Mouse (Mus musculus) regulatory T cell (primary cell): Measurements from ENCODE around the gene 9130230L23Rik.
"Not testable (repeated sequence)": the region's sequence is repeated elsewhere in the genome, so short reads cannot be mapped to it uniquely, and the experiment has no call there.

Experiments used
- in situ Hi-C: fragments of 300-600 bp; cut with MboI, MseI; formaldehyde crosslinking; loops from one replicate; pipeline ENCODE4 v1.15.1; 2025; ENCODE audit warnings: high pct_unique_total_duplicates

9130230L23Rik gene

GRCm38 (mm10) chr5:66008245-66008967, 4.3 kb upstream of the 9130230L23Rik start:
- in situ Hi-C loops: loop anchor here (25.0 kb wide), 1 partner anchor 604 kb away; the partner anchor contains the start of gene Apbb2

DNA sequence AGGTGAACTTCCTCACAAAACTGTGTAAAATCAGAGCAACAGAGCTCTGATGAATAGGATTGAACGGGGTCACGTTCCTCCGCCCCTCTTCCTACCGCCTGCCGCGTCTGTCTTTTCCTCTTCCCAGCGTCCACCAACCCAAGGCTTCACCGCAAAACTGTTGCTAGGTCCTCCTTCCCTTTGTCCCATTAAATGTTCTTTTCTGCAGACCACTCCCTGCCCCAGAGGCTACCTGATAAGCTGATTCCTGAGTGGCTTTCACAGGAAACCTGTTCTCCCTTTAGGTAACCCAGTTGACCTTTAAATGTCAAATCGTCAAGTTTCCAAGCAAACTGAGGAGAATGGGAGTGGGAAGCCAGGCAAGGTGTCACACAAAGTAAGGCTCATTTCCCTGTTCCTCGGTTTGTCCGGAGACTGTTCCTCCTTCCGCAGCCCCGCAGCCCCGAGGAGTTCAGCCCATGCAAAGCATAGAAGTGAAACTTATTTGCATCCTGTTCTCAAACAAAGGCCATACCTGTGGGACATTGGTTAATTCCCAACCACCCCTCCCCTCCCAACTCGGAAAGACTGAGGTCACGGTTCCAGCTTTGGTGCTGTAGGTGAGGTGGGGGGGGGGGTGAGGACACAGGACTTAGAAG, 1.1 kb upstream of the 9130230L23Rik start:
- in situ Hi-C loops: loop anchor here (25.0 kb wide), 1 partner anchor 607 kb away; the partner anchor contains the start of gene Apbb2

DNA sequence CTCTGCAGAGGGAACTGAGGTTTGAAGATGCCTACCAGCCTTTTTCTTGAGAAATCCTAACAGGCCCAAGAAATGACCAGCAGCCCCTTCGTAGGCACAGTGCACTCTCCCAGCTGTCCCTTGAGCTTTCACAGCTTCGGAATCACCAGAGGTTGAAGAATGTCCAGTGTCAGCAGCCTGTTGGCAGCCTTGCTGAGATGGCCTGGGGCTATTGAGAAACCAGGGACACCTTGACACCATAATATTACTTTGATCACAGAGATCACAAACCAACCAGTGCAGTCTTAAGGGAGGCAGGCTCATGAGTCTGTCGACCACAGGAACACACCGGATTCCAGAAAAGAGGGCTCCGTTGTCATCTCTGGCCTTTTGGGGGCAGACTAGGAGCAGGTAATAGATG, 2.9 kb downstream of the 9130230L23Rik start:
- in situ Hi-C loops: loop anchor here (25.0 kb wide), 1 partner anchor 611 kb away; the partner anchor contains the start of gene Apbb2

DNA sequence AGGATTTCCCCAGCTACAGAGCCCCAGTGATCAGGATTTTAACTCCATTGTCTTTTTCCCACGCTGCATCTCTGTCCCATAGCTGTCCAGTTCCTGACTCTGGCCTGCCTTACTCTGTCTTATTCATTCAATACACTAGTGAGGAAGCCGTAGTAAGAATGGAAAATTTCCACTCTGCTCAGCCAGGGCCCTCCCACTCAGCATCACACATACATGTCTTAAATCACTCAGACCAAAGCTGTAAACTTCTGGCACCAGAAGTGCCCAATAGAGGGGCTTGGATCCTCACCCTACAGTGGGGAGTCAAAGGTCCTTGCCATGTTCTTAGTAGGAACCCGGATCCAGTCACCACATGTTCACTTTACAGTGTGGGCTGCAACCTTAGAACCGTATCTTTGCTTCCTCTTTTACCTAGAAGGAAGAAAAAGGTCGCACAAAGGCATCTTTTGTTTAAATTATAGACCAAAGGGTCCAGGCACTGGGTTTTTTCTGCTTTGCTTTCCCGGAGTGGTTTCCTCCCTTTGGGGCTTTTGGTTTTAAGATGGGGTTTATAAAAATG, 3.4 kb downstream of the 9130230L23Rik start:
- in situ Hi-C loops: loop anchor here (25.0 kb wide), 1 partner anchor 612 kb away; the partner anchor contains the start of gene Apbb2

DNA sequence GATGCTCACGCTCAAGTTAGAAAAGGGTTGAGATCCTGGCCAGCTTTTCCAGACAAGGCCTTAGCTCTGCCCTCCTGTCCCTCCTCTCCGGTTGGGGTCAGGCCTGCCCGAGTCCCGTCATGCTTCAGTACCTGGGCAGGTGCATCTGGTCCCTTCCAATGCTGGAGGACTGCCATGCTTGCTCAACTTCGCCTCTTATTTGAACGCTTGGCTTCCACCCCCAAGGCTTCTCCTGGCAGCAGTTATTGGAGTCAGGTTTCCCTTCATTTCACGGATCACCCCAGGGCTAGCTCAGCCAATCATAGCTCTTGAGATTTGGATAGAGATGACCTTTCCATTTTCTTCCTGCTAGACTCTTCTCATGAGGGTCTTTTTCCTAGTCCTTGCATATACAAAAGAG, 4.0 kb downstream of the 9130230L23Rik start:
- in situ Hi-C loops: loop anchor here (25.0 kb wide), 1 partner anchor 612 kb away; the partner anchor contains the start of gene Apbb2

GRCm38 (mm10) chr5:65999106-65999505, 5.0 kb downstream of the 9130230L23Rik start:
- in situ Hi-C loops: no loop called here

- in situ Hi-C loops: no loop called here
Measured at GRCm38 (mm10) chr5:65997813-65998212, 6.3 kb downstream of the 9130230L23Rik start.

- in situ Hi-C loops: no loop called here
Measured at GRCm38 (mm10) chr5:65994643-65995042, 9.4 kb downstream of the 9130230L23Rik start.

DNA sequence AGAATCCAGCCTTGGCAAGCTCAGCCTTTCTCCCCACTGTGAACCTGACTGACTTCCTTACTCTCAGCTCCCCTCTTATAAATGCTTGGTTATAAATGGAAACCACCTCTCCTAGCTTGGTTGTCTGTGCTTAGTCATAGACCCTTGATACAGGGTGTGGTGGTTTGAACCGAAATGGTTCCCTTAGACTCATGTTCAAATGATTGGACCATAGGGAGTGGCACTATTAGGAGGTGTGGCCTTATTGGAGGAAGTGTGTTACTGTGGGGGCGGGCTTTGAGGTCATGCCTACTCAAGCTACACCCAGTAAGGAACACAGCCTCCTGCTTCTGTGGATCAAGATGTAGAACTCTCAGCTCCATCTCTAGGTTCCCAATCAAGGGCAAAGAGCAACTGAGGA, 12.9 kb downstream of the 9130230L23Rik start:
- in situ Hi-C loops: no loop called here

GRCm38 (mm10) chr5:65987004-65987403, 17.1 kb downstream of the 9130230L23Rik start:
- in situ Hi-C loops: not testable (repeated sequence)

- in situ Hi-C loops: no loop called here
Measured at GRCm38 (mm10) chr5:65986426-65986825, 17.7 kb downstream of the 9130230L23Rik start.

DNA sequence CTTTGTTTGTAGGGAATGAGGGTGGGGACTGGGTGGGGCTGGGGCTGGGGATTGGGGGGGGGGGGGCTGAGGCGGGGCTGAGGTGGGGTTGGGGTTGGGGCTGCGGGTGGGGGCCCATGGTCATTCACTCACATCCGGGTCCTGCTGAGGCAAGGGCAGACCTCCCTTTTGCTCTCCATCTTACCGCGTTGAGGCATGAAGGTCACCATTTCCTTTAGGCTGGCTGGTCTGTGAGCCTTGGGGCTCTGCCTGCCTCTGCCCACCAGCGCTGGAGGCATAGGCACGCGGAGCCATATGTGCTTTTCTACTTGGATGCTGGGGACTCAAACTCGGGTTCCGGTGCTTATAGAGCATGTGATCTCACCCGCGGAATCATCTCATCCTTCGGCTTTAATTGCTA, 28.4 kb downstream of the 9130230L23Rik start:
- in situ Hi-C loops: no loop called here

GRCm38 (mm10) chr5:65973189-65973588, 30.9 kb downstream of the 9130230L23Rik start:
- in situ Hi-C loops: no loop called here

DNA sequence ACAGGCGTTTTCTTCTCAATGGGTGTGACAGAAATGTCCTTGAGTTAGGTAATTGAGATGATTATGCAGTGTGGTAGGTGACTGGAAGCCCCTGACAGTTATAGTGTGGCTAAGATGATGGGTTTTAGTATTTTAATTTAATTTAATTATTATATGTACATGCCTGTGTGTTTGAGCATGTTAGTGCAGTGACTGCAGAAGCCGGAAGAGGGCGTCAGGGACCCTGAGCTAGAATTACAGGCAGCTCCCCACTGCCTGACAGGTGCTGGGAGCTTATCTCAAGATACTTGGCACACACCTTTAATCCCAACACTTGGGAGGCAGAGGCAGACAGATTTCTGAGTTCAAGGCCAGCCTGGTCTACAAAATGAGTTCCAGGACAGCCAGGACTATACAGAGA, 36.1 kb downstream of the 9130230L23Rik start:
- in situ Hi-C loops: loop anchor here (10.0 kb wide), 1 partner anchor 267 kb away; no protein-coding TSS in a partner anchor

DNA sequence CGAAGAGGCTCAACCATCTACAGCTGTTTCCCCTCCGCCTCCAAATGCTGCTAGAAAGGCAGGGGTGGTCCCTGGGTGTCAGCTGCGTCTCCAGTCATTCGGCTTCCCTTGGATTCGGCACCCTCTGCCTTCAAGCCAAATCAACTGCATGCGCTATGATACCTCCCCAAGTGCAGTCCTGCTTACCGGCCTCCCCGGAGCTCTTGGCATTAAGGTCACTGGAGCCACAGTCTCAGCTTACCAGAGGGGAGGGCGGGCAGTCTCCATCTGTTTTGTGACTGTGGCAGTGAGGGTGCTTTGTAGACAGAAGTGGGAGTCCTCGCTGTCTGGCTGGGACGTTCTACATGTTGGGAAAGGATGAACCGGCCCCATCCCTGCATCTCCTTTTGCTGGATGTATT, 37.0 kb downstream of the 9130230L23Rik start:
- in situ Hi-C loops: loop anchor here (10.0 kb wide), 1 partner anchor 268 kb away; no protein-coding TSS in a partner anchor

DNA sequence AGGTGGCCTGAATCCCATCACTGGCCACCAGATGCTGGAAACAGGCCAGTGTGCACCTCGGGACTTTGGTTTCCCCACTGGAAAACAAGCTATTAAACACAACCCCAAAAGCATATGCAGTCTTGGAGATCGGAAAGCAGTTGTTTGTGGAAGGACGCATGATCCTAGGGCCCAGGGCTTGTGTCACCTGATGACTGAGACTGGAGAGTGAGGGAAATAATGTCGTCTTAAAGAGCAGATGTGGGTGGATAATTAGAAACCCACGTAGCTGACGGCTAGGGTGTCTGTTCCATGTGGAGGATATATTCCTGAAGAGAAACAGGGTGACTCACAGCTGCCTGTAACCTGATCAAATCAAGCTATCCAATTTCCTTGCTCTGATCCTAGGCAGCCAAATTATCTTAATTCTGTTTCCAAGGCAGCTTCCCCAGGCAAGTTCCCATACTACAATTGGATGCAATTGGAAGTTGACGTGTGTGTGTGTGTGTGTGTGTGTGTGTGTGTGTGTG, 38.3 kb downstream of the 9130230L23Rik start:
- in situ Hi-C loops: loop anchor here (10.0 kb wide), 1 partner anchor 269 kb away; no protein-coding TSS in a partner anchor

- in situ Hi-C loops: loop anchor here (5.0 to 10.0 kb wide), 2 partner anchors 99 to 272 kb away; no protein-coding TSS in a partner anchor
Measured at GRCm38 (mm10) chr5:65963291-65963690, 40.8 kb downstream of the 9130230L23Rik start.

- in situ Hi-C loops: loop anchor here (5.0 to 10.0 kb wide), 2 partner anchors 102 to 274 kb away; no protein-coding TSS in a partner anchor
Measured at GRCm38 (mm10) chr5:65960597-65960950, 43.5 kb downstream of the 9130230L23Rik start.

DNA sequence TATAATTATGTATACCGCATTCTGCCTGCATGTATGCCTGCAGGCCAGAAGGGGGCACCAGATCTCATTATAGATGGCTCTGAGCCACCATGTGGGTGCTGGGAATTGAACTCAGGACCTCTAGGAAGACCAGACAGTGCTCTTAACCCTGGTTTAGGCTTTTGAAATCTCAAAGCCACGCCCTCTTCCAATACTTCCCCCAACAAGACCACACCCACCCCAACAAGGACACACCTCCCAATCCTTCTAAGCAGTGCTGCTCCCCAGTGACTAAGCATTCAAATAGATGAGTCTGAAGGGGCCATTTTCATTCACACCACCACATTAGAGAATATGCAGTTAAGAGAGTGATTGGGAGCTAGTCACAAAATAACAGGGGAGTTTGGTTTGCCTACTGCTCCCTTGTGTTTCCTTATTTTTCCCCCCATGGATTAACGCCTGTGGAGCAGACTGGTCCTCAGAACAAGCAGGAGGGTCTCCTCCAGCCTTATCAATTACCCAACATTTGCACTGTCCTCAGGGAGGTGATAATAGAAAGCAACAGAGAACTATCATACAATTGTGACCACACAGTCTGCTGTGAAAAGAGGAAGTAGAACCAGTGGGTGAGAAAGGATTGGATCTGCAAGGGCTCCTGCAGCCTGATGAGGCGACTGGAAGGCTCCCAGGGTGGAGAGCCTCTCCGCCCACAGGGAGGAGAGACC, 44.0 kb downstream of the 9130230L23Rik start:
- in situ Hi-C loops: loop anchor here (5.0 to 10.0 kb wide), 2 partner anchors 102 to 275 kb away; no protein-coding TSS in a partner anchor

DNA sequence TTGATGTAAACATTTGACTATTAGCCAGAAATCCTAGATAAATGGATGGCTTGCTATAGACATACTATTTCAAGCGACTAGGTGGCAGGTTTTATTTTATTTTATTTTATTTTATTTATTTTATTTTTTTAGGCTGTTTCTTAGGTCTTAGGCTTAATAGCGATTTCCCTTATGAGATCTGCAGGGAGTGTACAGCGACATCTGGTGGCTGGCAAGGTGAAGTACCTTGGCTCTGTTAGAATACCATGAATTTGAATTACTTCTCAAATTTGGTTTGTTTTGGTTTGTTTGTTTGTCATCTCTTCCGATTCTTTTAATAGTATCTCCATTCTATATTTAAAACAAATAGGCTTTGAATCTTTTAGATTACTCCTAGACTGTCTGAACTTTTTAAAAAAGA, 45.5 kb downstream of the 9130230L23Rik start:
- in situ Hi-C loops: no loop called here
